Mouse (Mus musculus) heart, adult 2 months (tissue): ENCODE measurements around the gene Slc2a13.

ENCODE experiments used
- CTCF ChIP-seq: fragments of 200-600 bp; IDR thresholded peaks from 2 replicates; pipeline ENCODE4 v1.8.1; 2022; ENCODE audit warnings: antibody characterized with exemption, mild to moderate bottlenecking, moderate library complexity
- EP300 ChIP-seq: fragments of 200-500 bp; IDR thresholded peaks from 2 replicates; pipeline ENCODE4 v1.6.1; 2011; ENCODE audit warnings: low read depth, low read length, control low read depth; ENCODE audit not compliant: insufficient read depth
- POLR2A ChIP-seq: fragments of 200-500 bp; IDR thresholded peaks from 2 replicates; pipeline ENCODE4 v1.6.1; 2011; ENCODE audit warnings: mild to moderate bottlenecking, low read depth, low read length, control low read depth; ENCODE audit not compliant: insufficient read depth

GRCm38 (mm10) chr15:91371859-91372394, 201.1 kb downstream of the Slc2a13 start:
- TF ChIP-seq EP300 (no peak), POLR2A (no peak), CTCF (no peak)
